Mouse (Mus musculus): Measurements from ENCODE around the gene Sptbn4. TPM values are rescaled to one million over a fixed set of nuclear protein-coding genes. Genes with fewer than 3 reads are reported as not detected.

Sptbn4 gene
- polyA plus RNA-seq, 1 experiment from 2014 or later: 0.21 TPM

DNA sequence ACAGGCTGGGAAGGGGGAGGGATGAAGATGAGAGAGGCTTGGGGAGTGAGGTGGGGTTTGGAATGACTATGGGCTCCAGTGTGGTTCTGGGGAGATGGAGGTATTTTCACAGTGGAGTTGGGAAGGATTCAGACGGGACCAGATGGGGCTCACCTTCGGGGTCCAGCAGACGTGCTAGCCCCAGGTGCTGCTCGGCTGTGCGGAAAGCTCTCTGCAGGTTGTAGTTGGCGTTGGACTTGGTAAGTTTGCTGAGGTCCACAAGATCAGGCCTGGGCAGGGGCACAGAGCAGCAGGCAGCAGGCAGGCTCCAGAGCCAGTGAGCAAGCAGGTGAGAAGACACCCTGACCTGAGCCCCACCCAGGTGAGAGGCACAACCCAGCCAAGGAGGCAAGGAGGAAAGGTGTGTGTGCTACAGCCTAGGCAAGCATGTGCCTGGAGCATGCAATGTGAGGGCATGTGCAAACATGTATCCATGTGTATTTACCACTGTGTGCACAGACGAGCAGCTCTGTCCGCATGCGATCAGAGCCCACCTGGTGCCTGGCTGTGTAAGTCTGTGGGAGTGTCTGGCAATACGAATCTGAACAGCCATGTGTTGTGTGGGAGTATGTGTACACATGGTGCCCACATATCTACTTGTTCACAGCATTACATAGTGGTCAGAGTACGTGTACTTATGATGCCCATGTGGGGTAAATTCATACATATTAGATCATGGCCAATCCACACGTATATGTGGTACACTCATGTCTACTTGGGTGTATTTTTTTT lies 23.7 kb downstream of the Sptbn4 start:
- Histone ChIP-seq H3K4me3 (no peak overlapping the region), H3K27ac (no peak overlapping the region), H3K9ac (no peak overlapping the region), H3K4me1 (no peaks in the 10 kb centered on the region), H3K36me3 (no peaks in the 10 kb centered on the region), H3K4me2 (no peak overlapping the region), H3K27me3 (no peaks in the 10 kb centered on the region), H3K9me3 (no peaks in the 10 kb centered on the region)
- ATAC-seq (ENCODE audit: borderline replicate concordance, extremely low read depth, low FRiP score, low TSS enrichment): no peak
- 75% methylated on average over 12 of the region's 12 CpGs for WGBS

DNA sequence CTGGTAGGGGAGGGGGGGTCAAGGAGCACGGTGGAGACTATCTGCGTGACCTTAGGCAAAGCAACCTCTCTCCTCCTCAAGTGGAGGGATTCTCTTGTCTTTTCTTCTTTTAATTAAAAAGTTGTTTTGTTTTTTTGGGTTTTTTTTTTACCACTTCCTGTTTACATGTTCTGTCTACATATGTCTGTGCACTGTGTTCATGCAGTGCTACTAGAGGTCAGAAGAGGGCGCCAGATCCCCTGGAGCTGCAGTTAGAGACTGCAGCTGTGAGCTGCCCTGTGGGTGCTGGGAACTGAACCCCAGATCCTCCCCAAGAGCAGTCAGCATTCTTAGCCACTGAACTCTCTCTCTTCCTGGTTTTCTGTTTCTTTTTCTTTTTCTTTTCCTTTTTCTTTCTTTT lies 28.4 kb downstream of the Sptbn4 start:
- H3K9ac ChIP-seq: no peak overlapping the region
- no peak overlapping the region for H3K4me2 ChIP-seq
- no peaks in the 10 kb centered on the region for H3K27me3 ChIP-seq
- H3K4me3 ChIP-seq: no peak overlapping the region
- H3K4me1 ChIP-seq: no peaks in the 10 kb centered on the region
- no peak for ATAC-seq (ENCODE audit: borderline replicate concordance, extremely low read depth, low FRiP score, low TSS enrichment)
- H3K36me3 ChIP-seq: no peaks in the 10 kb centered on the region
- H3K9me3 ChIP-seq: no peaks in the 10 kb centered on the region
- H3K27ac ChIP-seq: no peak overlapping the region
- 76% methylated on average over 3 of the region's 3 CpGs for WGBS

DNA sequence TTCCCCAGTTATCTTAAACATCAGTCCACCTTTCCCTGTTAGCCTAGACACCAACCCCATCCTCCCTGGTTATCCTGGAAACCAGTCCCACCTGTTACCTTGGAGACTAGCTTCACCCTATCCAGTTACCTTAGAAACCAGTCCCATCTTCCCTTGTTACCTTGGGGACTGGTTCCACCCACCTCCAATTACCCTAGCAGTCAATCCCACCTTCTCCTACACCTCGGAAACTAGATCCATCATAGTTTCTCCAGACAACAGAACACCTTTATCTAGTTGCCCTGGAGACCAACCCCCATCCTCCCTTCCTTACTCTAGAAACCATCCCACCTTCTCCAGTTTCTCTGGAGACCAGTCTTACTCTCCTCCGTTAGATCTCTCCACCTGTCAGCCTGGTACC lies 30.3 kb downstream of the Sptbn4 start:
- no peak overlapping the region for H3K27ac ChIP-seq
- no peak overlapping the region for H3K4me2 ChIP-seq
- no peaks in the 10 kb centered on the region for H3K9me3 ChIP-seq
- no peaks in the 10 kb centered on the region for H3K27me3 ChIP-seq
- 45% methylated on average over 2 of the region's 2 CpGs for WGBS
- ATAC-seq (ENCODE audit: borderline replicate concordance, extremely low read depth, low FRiP score, low TSS enrichment): no peak
- no peaks in the 10 kb centered on the region for H3K4me1 ChIP-seq
- no peak overlapping the region for H3K9ac ChIP-seq
- no peaks in the 10 kb centered on the region for H3K36me3 ChIP-seq
- no peak overlapping the region for H3K4me3 ChIP-seq

DNA sequence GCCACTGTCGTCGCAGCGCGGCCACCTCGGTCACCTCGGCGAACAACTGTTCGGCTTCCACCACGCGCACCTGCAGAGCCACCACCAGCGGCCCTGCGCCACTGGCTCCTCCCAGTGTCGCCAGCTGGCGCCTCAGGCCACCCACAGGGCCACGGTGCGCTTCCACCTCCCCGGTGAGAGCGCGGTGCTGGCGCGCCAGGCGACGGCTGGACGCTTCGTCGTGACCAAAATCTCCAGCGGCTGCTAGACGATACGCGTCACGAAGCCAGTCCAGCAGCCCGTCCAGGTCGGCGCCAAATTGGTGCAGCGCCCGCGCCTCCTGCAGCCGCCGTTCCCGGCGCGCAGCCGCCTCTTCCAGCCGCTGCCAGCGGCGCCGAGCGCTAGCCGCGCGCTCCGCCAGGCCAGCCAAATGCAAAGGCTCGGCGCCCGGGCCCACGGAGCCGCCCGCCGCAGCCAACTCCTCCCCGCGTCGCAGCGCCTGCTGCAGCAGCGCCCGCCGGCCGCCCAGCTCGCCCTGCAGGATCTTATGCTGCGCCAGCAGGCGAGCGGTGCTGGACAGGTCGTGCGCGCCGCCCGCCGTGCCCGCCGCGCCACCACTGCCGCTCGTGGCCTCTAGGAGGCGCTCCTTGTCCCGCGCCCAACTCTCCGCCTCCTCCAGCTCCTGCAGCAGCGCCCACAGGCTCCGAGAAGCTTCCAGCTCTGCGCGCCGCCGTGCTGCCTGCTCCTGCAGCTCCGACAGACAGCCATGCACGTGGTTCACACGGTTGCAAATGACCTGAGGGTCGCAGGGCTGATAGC lies 38.9 kb downstream of the Sptbn4 start:
- peaks cover 72% of the 10 kb centered on the region for H3K27me3 ChIP-seq
- peak; percentile 71 for ATAC-seq (ENCODE audit: borderline replicate concordance, extremely low read depth, low FRiP score, low TSS enrichment)

DNA sequence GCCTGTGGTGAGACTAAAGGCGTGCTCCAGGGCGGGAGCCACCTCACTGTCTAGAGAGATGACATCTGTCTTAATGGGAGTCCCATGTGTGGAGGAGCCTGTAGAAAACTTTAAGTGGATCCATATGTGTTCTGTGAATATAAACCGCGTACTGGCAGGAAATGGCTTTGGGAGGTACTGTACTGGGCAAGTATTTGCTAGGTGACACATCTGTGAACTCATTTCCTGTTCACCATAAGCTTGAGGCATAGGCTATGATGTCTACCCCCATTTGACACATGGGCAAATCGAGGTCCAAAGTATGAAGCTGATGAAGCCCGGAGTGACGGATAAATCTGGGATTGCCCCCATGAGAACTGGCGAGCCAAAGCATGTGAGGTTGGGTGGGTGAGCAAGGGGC lies 39.7 kb downstream of the Sptbn4 start:
- peaks cover 12% of the 10 kb centered on the region for H3K4me1 ChIP-seq
- no peak overlapping the region for H3K4me3 ChIP-seq
- no peak overlapping the region for H3K9ac ChIP-seq
- H3K4me2 ChIP-seq: peak overlapping the region; percentile 78
- ATAC-seq (ENCODE audit: borderline replicate concordance, extremely low read depth, low FRiP score, low TSS enrichment): no peak
- H3K27ac ChIP-seq: no peak overlapping the region
- H3K27me3 ChIP-seq: peaks cover 80% of the 10 kb centered on the region
- peaks cover 7% of the 10 kb centered on the region; the same call in 1 of the 2 replicates for H3K9me3 ChIP-seq
- 43% methylated on average over 8 of the region's 8 CpGs for WGBS
- H3K36me3 ChIP-seq: no peaks in the 10 kb centered on the region

More for the DNA sequence above, 38.9 kb downstream of the Sptbn4 start:
- H3K36me3 ChIP-seq: no peaks in the 10 kb centered on the region
- H3K9ac ChIP-seq: no peak overlapping the region
- peak overlapping the region; percentile 44 for H3K4me3 ChIP-seq
- peaks cover under 1% of the 10 kb centered on the region; the same call in 1 of the 2 replicates for H3K9me3 ChIP-seq
- no peak overlapping the region for H3K27ac ChIP-seq
- under 1% methylated on average over 87 of the region's 96 CpGs for WGBS
- H3K4me1 ChIP-seq: peaks cover 12% of the 10 kb centered on the region
- peak overlapping the region; percentile 78 for H3K4me2 ChIP-seq

DNA sequence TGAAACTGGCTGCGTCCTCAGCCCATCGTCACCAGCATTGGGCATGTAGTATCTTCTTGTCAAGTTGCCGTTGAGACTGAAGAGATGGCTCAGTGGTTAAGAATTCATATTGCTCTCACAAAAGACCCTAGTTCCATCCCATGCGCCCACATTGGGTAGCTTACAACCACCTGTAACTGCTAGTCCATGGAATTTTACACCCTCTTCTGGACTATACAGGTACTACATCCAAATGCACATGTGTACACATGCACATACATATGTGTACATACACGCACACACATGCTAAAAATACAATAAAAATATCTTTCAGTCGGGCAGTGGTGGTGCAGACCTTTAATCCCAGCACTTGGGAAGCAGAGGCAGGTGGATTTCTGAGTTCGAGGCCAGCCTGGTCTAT lies 41.0 kb downstream of the Sptbn4 start:
- peaks cover 93% of the 10 kb centered on the region for H3K27me3 ChIP-seq
- no peaks in the 10 kb centered on the region for H3K36me3 ChIP-seq
- H3K4me1 ChIP-seq: peaks cover 12% of the 10 kb centered on the region
- no peak overlapping the region for H3K9ac ChIP-seq
- no peak for ATAC-seq (ENCODE audit: borderline replicate concordance, extremely low read depth, low FRiP score, low TSS enrichment)
- H3K4me3 ChIP-seq: no peak overlapping the region
- H3K4me2 ChIP-seq: no peak overlapping the region
- H3K9me3 ChIP-seq: peaks cover 7% of the 10 kb centered on the region; the same call in 1 of the 2 replicates
- no peak overlapping the region for H3K27ac ChIP-seq
- 76% methylated on average over 7 of the region's 7 CpGs for WGBS

DNA sequence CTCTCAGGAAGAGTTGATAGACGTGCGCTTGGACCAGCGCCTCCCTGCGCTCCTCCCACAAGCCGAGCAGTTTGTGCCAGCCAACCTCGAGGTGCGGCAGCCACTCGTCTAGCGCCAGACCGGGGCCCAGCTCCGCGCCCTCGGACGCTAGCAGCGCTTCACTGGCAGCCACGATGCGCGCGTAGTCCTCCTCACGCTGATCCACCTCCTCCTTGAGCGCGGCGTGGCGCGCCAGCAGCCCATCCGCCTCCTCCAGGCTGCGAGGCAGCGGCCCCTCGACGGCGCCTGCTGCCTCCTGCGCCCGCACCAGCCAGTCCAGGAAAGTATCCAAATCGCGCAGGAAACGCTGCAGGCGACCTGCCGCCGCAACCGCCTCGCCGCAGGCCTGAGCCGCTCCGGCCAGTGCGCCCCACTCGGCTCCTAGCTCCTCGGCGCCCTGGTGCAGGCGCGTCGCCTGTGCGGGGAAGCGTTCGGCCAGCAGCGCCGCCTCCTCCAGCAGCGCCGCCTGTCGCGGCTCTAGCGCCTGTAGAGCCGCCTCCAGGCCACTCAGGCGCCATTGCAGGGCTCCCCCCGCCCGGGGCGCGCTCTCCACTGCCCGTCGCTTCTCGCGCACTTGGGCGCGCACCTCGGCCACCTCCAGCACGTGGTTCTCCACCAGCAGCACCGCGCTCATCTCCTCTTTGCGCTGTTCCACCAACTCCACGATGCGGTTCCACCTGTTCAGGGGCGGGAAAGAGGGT lies 43.1 kb downstream of the Sptbn4 start:
- 5% methylated on average over 79 of the region's 81 CpGs for WGBS
- H3K4me1 ChIP-seq: peaks cover 12% of the 10 kb centered on the region
- ATAC-seq (ENCODE audit: borderline replicate concordance, extremely low read depth, low FRiP score, low TSS enrichment): no peak
- no peaks in the 10 kb centered on the region for H3K36me3 ChIP-seq
- H3K4me3 ChIP-seq: 0 out of 2 replicates have a peak overlapping the region, but pooled peaks have one; percentile 7
- no peak overlapping the region for H3K27ac ChIP-seq
- H3K4me2 ChIP-seq: peak overlapping the region; percentile 27
- H3K9me3 ChIP-seq: peaks cover 7% of the 10 kb centered on the region; the same call in 1 of the 2 replicates
- peaks cover 95% of the 10 kb centered on the region for H3K27me3 ChIP-seq
- no peak overlapping the region for H3K9ac ChIP-seq

DNA sequence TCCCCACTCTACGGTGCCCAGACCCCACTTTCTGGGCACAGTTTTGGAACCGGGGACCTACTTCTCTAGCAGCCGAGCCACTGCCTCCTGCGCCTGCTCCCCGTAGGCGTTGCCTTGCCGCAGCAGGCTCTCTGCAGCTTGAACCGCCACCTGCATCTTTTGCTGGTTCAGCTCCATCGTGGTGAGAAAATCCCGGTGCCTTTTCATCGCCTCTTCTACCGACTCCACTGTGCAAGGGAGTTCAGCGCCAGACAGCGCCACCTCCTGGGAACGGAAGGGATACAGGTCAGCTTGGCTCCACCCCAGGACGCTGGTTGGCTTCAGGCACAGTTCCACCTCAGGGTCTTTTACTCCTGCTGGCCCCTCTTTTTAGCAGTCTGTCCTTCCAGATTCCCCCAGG lies 44.8 kb downstream of the Sptbn4 start:
- no peak overlapping the region for H3K4me2 ChIP-seq
- no peaks in the 10 kb centered on the region for H3K4me1 ChIP-seq
- 7% methylated on average over 16 of the region's 16 CpGs for WGBS
- no peak for ATAC-seq (ENCODE audit: borderline replicate concordance, extremely low read depth, low FRiP score, low TSS enrichment)
- no peak overlapping the region for H3K4me3 ChIP-seq
- no peak overlapping the region for H3K9ac ChIP-seq
- peaks cover 88% of the 10 kb centered on the region for H3K27me3 ChIP-seq
- no peak overlapping the region for H3K27ac ChIP-seq
- no peaks in the 10 kb centered on the region for H3K36me3 ChIP-seq
- H3K9me3 ChIP-seq: peaks cover 7% of the 10 kb centered on the region; the same call in 1 of the 2 replicates

DNA sequence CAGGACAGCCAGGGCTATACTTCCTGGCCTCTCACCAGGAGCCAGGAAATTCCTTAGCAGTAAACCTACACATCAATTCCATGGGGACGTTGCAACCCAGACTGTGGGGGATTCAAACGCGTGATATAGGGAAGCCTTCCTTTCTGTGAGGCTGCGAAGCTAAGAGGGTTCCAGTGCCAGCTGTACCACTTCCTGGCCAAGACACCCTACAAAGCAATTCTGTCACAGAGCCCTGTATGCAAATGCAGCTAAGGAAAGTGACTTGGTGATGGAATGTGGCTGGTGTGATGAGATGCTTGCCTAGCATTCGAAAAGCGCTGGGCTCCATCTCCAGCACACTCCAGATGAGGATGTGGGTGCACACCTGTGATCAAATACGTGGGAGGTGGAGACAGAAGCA lies 46.9 kb downstream of the Sptbn4 start:
- Histone ChIP-seq H3K27ac (no peak overlapping the region), H3K9ac (no peak overlapping the region), H3K4me2 (no peak overlapping the region), H3K36me3 (no peaks in the 10 kb centered on the region), H3K27me3 (peaks cover 88% of the 10 kb centered on the region), H3K4me3 (no peak overlapping the region), H3K9me3 (peaks cover 7% of the 10 kb centered on the region; the same call in 1 of the 2 replicates), H3K4me1 (peaks cover 5% of the 10 kb centered on the region)
- ATAC-seq (ENCODE audit: borderline replicate concordance, extremely low read depth, low FRiP score, low TSS enrichment): no peak
- WGBS: 67% methylated on average over 7 of the region's 7 CpGs

DNA sequence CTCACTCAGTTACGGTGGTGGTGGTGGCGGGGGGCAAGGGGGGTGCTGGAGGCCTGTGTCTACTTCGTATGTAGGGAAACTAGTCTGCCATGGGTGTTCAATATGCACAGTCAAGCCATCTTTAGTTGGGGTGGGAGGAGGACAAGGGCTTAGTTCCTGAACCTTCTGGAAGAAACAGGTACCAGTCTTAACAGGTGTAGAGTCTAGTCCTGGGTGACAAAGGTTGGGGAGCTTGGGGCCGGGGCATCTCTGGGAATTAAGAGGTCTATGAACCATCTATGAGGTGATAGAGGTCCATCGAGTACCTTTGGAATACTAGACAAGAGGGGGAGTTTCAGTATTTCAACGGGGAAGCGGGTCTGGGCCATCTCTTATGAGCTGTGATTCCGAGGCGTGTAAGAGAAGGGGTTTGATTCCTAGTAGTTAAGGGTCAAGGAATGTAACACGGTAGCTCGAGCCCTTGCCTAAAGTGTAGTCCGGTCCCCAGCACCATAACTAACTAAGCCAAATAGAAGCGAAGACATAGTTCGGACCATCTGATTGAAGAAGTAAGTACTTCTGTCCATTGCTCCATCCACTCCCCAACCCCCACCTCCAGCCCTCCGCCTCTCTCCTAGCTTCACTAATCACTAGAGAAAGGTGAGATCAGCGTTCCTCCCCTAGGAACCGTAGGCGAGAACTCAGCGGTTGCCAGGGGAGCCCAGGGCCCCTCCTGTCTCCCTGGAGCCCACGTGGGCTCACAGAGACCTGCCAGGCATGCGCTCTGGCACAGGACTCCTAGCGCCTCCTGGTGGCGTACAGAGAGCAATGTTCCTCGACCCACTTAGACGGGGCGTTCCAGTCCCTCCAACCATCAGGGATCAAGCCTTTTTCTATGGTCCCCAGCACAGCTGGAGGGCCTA lies 50.2 kb downstream of the Sptbn4 start:
- WGBS: 15% methylated on average over 26 of the region's 26 CpGs
- peak overlapping the region; percentile 80; the same call in 1 of the 2 replicates for H3K4me2 ChIP-seq
- H3K4me3 ChIP-seq: peak overlapping the region; percentile 46; the same call in 1 of the 2 replicates
- H3K9me3 ChIP-seq: no peaks in the 10 kb centered on the region
- no peak overlapping the region for H3K27ac ChIP-seq
- peaks cover 5% of the 10 kb centered on the region for H3K4me1 ChIP-seq
- H3K36me3 ChIP-seq: no peaks in the 10 kb centered on the region
- H3K27me3 ChIP-seq: peaks cover 89% of the 10 kb centered on the region
- ATAC-seq (ENCODE audit: borderline replicate concordance, extremely low read depth, low FRiP score, low TSS enrichment): peak; percentile 48
- H3K9ac ChIP-seq: no peak overlapping the region
